Mouse (Mus musculus): ENCODE data around the gene Vcan. TPM values are rescaled to one million over a fixed set of nuclear protein-coding genes. Genes with fewer than 3 reads are reported as not detected.

Vcan gene
- polyA plus RNA-seq, 1 experiment from 2014 or later = 41.4 TPM

Other genes with a start within 250 kb of the Vcan start
- gene Hapln1, start 202.7 kb downstream of the Vcan start, polyA plus RNA-seq (2014; fragmentation: Nextera tagmentation; extraction: Ambion mirVana) = 0.30 and 0.87 TPM in 2 replicates

Measured in forebrain, embryonic 14.5 days (tissue).